Mouse (Mus musculus): ENCODE data around the gene Fis1.

GRCm38 (mm10) chr5:136982338-136982930 is 29.4 kb downstream of the Fis1 start:
- peak; percentile 67 for TF ChIP-seq CTCF (IDR thresholded peaks at IDR 0.05)
- TF ChIP-seq EP300 (IDR thresholded peaks at IDR 0.05), result no peak

Measured in lung, postnatal 0 days (tissue).